Mouse (Mus musculus) heart, adult 2 months (tissue): ENCODE data around the gene Tmem39b. TPM values are rescaled to one million over a fixed set of nuclear protein-coding genes. Genes with fewer than 3 reads are reported as not detected.

Source experiments
- DNase-seq, 2 experiments: peaks; one replicate each; pipeline ENCODE4 v3.0.0; 2021
- H3K27ac ChIP-seq: fragments of 200-600 bp; 2 replicates; pipeline ENCODE4 v1.8.1; 2022
- H3K27me3 ChIP-seq: fragments of 200-500 bp; 2 replicates; pipeline ENCODE4 v1.6.1; 2012; ENCODE audit warnings: mild to moderate bottlenecking, low read length, inconsistent platforms, mixed read lengths; ENCODE audit not compliant: control insufficient read depth, insufficient read depth
- H3K36me3 ChIP-seq: fragments of 200-500 bp; 2 replicates; pipeline ENCODE4 v1.6.1; 2012; ENCODE audit warnings: low read length, inconsistent platforms; ENCODE audit not compliant: control insufficient read depth, insufficient read depth
- H3K4me1 ChIP-seq: fragments of 200-500 bp; 2 replicates; pipeline ENCODE4 v1.6.1; 2011; ENCODE audit warnings: low read length; ENCODE audit not compliant: control insufficient read depth, insufficient read depth
- H3K4me3 ChIP-seq: fragments of 200-600 bp; 2 replicates; pipeline ENCODE4 v1.8.1; 2022
- H3K79me2 ChIP-seq: fragments of 200-500 bp; replicated peaks from 2 replicates; pipeline ENCODE4 v1.6.1; 2012; ENCODE audit warnings: mild to moderate bottlenecking, inconsistent platforms, low read length, moderate library complexity, mixed read lengths; ENCODE audit not compliant: control insufficient read depth, insufficient read depth
- H3K9ac ChIP-seq: fragments of 200-500 bp; 2 replicates; pipeline ENCODE4 v1.6.1; 2012; ENCODE audit warnings: low read depth, mild to moderate bottlenecking, control low read depth, inconsistent platforms, low read length, mixed read lengths
- CTCF ChIP-seq: fragments of 200-600 bp; IDR thresholded peaks from 2 replicates; pipeline ENCODE4 v1.8.1; 2022; ENCODE audit warnings: antibody characterized with exemption, mild to moderate bottlenecking, moderate library complexity
- EP300 ChIP-seq: fragments of 200-500 bp; IDR thresholded peaks from 2 replicates; pipeline ENCODE4 v1.6.1; 2011; ENCODE audit warnings: low read depth, low read length, control low read depth; ENCODE audit not compliant: insufficient read depth
- POLR2A ChIP-seq: fragments of 200-500 bp; IDR thresholded peaks from 2 replicates; pipeline ENCODE4 v1.6.1; 2011; ENCODE audit warnings: mild to moderate bottlenecking, low read depth, low read length, control low read depth; ENCODE audit not compliant: insufficient read depth
- WGBS: fragments of 180-500 bp; shearing (Covaris S2); methylation state at CpG from one replicate; pipeline ENCODE4 v1.1.7; 2018; 5-methylcytosine and 5-hydroxymethylcytosine counted together
- intact Hi-C: fragments of 180-260 bp; cut with DNase I; formaldehyde crosslinking; loops from one replicate; pipeline ENCODE4 v1.15.1; 2025
- polyA plus RNA-seq: library from polyadenylated mRNA; depleted of rRNA; stranded (reverse); fragments of >200 nt; gene quantifications from 2 replicates; pipeline ENCODE4 v1.2.3, GENCODE M21; 2012
- total RNA-seq, 2 experiments: library from RNA; stranded (reverse); gene quantifications; 2 replicates each; pipeline ENCODE4 v1.2.3; 2021

Gene Tmem39b
- total and polyA plus RNA-seq, 3 experiments, result 4.8 to 13.4 (median 5.0) TPM

DNA sequence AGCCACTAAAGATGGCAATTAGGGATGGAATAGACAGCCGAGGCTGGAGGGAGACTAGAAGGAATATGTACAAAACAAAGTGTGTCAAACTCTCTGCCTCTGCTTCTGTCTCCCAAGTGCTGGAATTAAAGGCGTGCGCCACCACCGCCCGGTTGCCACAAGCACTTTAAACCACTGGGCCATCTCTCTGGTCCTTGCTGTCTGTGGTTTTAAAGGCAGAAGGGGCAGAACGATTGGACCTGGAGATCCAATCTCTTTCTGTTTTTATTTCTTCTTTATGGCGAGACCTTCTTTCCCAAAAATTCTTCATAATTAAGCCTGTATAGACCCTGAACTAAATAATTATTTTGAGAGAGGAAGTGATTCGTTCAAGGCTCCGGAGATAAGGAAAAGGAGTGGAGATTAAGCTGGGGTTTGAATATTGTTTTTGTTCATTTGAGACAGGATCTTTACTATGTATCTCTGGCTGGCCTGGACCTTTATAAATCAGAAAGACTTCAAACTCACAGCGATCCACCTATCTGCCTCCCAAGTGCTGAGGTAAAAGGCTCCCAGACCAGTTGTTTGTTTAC is 23.7 kb downstream of the Tmem39b start:
- TF ChIP-seq POLR2A (no peak), CTCF (0 out of 2 replicates have a peak, but pooled peaks have one; percentile 10)
- Histone ChIP-seq H3K27ac (peak overlapping the region; percentile 89), H3K4me3 (peak overlapping the region; percentile 85), H3K4me1 (peaks cover 3% of the 10 kb centered on the region; the same call in 1 of the 2 replicates), H3K79me2 (no peaks in the 10 kb centered on the region), H3K27me3 (no peaks in the 10 kb centered on the region), H3K9ac (peak overlapping the region; percentile 30), H3K36me3 (peaks cover 5% of the 10 kb centered on the region; the same call in 1 of the 2 replicates)
- no peak for DNase-seq
- intact Hi-C loops, result loop anchor here (1.0 to 2.0 kb wide), 2 partner anchors 23 to 70 kb away; partner anchors contain the start of genes Khdrbs1 and Tmem39b
- WGBS, result 2% methylated on average over 10 of the region's 10 CpGs

DNA sequence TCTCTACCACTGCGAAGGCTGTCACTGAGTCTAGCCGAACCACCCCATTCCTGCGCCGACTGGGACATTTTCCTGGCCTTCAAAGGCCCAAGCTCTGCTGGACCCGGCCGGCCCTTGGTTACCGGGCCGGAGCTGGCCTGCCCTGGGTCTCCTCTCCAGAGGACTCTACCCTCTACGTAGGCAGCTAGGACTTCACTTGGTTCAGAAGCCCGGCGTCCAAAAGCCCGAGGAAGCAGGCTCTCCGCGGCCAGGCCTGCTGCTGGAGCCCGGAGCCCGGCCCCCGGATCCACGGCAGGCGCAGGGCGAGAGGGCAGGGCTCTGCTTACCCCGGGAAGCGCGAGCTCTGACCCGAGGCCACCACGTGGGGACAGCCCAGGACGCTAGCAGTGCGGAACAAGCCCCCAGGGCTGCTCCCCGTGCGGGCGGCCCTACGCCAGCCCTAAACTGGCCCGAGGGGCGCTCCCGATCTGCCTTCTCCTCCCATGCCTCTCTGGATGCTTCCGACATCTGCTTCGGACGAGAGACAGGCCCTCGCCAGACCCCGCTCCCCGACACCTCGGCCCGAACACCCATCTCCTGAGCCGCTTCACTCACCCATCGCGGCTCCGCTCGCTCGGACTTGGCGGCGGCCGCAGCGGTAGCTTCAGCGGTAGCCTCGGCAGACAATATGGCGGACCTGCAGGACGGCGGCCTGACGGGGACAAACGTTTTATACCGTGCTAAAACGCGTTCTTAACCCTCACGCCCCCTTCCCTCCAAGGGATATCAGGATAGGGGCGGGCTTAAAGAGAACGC is 24.4 kb downstream of the Tmem39b start, which contains the start of gene Kpna6:
Gene Kpna6, minus strand, starts transcription at position 685 of the 795 bp plus-strand sequence.
- H3K79me2 ChIP-seq, result no peaks in the 10 kb centered on the region
- DNase-seq, result peak; percentile 93 to 96
- under 1% methylated on average over 65 of the region's 65 CpGs for WGBS
- peak within 1 kb of the TSS; percentile 91 for H3K9ac ChIP-seq
- H3K4me1 ChIP-seq, result peaks cover 3% of the 10 kb centered on the region; the same call in 1 of the 2 replicates
- H3K27ac ChIP-seq, result peak within 1 kb of the TSS; percentile 89
- H3K27me3 ChIP-seq, result no peaks in the 10 kb centered on the region
- H3K4me3 ChIP-seq, result peak within 1 kb of the TSS; percentile 85
- H3K36me3 ChIP-seq, result peaks cover 5% of the 10 kb centered on the region; the same call in 1 of the 2 replicates
- intact Hi-C loops, result loop anchor here (1.0 to 2.0 kb wide), 2 partner anchors 24 to 71 kb away; partner anchors contain the start of genes Khdrbs1 and Tmem39b
- TF ChIP-seq POLR2A, result peak; percentile 36; the same call in 1 of the 2 replicates
- TF ChIP-seq EP300, result peak; percentile 78; the same call in 1 of the 2 replicates
- no peak for TF ChIP-seq CTCF

DNA sequence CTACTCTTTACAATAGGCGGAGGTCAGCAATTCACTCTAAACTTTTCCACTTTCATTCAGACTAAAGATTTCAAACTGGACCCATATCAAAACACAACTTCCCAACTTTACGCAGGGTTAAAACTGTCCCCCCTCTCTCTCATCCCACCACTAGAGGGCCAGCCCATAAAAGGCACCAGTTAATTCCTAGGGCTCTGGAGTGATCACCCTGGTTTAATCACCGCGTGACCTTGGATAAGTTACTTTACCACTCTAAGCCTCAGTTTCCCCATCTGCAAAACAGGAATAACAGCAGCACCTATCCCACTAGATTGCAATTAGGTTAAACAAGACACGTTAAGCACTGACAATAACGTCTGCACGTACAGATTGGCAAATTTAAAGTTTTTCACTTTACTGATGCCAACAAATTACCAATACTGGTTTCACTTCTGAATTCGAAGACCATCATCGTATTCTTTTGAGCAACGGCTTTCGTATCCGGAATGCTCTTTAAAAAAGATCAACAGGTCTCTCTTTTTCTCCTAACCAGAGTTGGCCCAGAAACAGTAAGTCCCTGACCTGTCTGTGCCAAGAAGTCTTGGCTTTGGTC is 25.1 kb downstream of the Tmem39b start:
- WGBS, result 3% methylated on average over 12 of the region's 12 CpGs

DNA sequence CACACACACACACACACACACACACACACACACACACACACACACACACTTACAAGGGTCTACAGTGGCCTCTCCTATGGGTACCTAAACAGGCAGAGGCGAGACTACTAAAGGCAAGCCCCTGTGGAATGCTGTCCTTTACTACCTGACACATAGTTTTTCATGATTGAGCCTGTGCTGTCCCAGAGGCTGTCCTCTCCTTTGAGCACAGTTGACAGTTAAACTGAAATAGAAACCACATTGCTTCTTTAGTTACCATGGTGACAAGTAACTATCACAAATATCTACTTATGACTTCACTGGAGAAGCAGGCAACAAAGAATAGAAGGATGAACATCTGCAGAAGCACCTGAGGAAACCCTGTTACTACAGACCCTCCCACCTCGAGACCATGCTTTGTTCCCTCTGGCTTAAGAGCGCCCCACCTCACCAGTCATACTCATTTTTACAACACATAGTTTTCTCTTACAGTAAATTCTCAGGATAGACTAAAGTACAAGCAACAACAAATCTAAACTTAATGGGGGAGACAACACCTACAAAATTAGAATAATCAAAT is 34.3 kb downstream of the Tmem39b start:
- no peak overlapping the region for H3K9ac ChIP-seq
- no peak overlapping the region for H3K4me3 ChIP-seq
- H3K79me2 ChIP-seq, result peaks cover 2% of the 10 kb centered on the region; the same call in 1 of the 2 replicates
- 85% methylated on average over 3 of the region's 3 CpGs for WGBS
- TF ChIP-seq POLR2A (no peak), CTCF (no peak), EP300 (no peak)
- H3K27me3 ChIP-seq, result no peaks in the 10 kb centered on the region
- H3K36me3 ChIP-seq, result peaks cover 2% of the 10 kb centered on the region
- intact Hi-C loops, result no loop called here
- DNase-seq, result no peak
- H3K4me1 ChIP-seq, result no peaks in the 10 kb centered on the region
- no peak overlapping the region for H3K27ac ChIP-seq

More for the DNA sequence above, 25.1 kb downstream of the Tmem39b start:
- peak overlapping the region; percentile 89 for H3K27ac ChIP-seq
- peak overlapping the region; percentile 91 for H3K9ac ChIP-seq
- peaks cover 5% of the 10 kb centered on the region; the same call in 1 of the 2 replicates for H3K36me3 ChIP-seq
- H3K4me1 ChIP-seq, result peaks cover 3% of the 10 kb centered on the region; the same call in 1 of the 2 replicates
- no peaks in the 10 kb centered on the region for H3K27me3 ChIP-seq
- peaks cover 2% of the 10 kb centered on the region; the same call in 1 of the 2 replicates for H3K79me2 ChIP-seq
- no peak for TF ChIP-seq POLR2A
- TF ChIP-seq CTCF, result peak; percentile 90
- H3K4me3 ChIP-seq, result peak overlapping the region; percentile 85
- peak; percentile 46 to 49 for DNase-seq
- intact Hi-C loops, result loop anchor here (1.0 to 2.0 kb wide), 3 partner anchors 25 to 71 kb away; partner anchors contain the start of genes Khdrbs1 and Tmem39b

DNA sequence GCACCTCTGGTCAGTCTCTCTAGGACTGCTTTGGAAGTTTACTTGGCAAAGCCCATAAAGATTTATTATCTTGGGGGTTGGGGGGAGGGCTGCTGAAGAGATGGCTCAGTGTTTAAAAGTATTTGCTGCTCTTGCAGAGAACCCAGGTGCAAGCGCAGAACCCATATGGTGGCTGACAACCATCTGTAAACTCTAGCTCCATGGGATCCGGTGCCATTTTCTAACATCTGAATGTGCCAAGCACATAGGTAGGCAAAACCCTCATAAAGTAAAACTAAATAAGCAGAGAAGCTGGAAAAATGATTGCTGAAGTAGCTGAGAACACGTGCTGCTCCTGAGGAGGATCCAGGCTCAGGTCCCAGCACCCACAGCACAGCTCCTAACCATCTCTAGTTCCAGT is 35.1 kb downstream of the Tmem39b start:
- H3K27me3 ChIP-seq, result no peaks in the 10 kb centered on the region
- peaks cover 2% of the 10 kb centered on the region for H3K36me3 ChIP-seq
- DNase-seq, result no peak
- H3K27ac ChIP-seq, result no peak overlapping the region
- TF ChIP-seq POLR2A, result no peak
- TF ChIP-seq EP300, result no peak
- TF ChIP-seq CTCF, result no peak
- H3K9ac ChIP-seq, result no peak overlapping the region
- H3K4me1 ChIP-seq, result no peaks in the 10 kb centered on the region
- WGBS, result 93% methylated on average over 3 of the region's 3 CpGs
- no peaks in the 10 kb centered on the region for H3K79me2 ChIP-seq
- H3K4me3 ChIP-seq, result no peak overlapping the region
- intact Hi-C loops, result no loop called here
